In genomic region chr3:37726501-37727140, GRCm38 (mm10) we compare ENCODE assay signal across 12 mouse cellular contexts. TPM values are rescaled to one million over a fixed set of nuclear protein-coding genes. Genes with fewer than 3 reads are reported as not detected.
DNase-seq lines count a peak whose midpoint lies in the region; ATAC-seq and TF ChIP-seq lines count a peak whose summit lies in the region.
"Had no signal": no experiment of that assay in that cellular context is flagged by ENCODE, and none has a peak within 500 bp of the region (broad histone marks: within the 10 kb centered on the region; RNA-seq: fewer than 3 reads in every experiment).

No protein-coding gene starts in this region.

- peaks cover 45% of the 10 kb centered on the region for H3K4me1 ChIP-seq in liver, postnatal 0 days (ENCODE audit: insufficient read depth)
- H3K4me1 ChIP-seq in forebrain, embryonic 15.5 days, result peaks cover 22% of the 10 kb centered on the region

- no peak overlapping the region for H3K9ac ChIP-seq in liver, postnatal 0 days (replicated peaks)
- no peak overlapping the region for H3K9ac ChIP-seq in forebrain, embryonic 15.5 days (replicated peaks)
- H3K9ac ChIP-seq: intestine, embryonic 15.5 days; limb, embryonic 13.5 days had no signal

- H3K36me3 ChIP-seq in liver, postnatal 0 days (replicated peaks; ENCODE audit: insufficient read depth, low read length), result no peaks in the 10 kb centered on the region
- H3K36me3 ChIP-seq in forebrain, embryonic 15.5 days, result no peaks in the 10 kb centered on the region
- H3K36me3 ChIP-seq: intestine, embryonic 15.5 days; limb, embryonic 13.5 days had no signal

- peak; percentile 40 for DNase-seq in kidney, postnatal 10 days
- DNase-seq in kidney, postnatal 14 days, result no peak
- DNase-seq in adrenal gland, adult 2 months, result peak; percentile 75
- DNase-seq in gastrocnemius, postnatal 14 days, result peak; percentile 48
- peak; percentile 56 for DNase-seq in liver, postnatal 0 days
- no peak for DNase-seq in layer of hippocampus, adult 8-10 months (ENCODE audit: low spot score in 2 of 2)
- no peak for DNase-seq in neural tube, embryonic 10.5 days (ENCODE audit: extremely low spot score, low spot score)
- DNase-seq: thymus, postnatal 14 days had no signal

- H3K27me3 ChIP-seq in liver, postnatal 0 days (ENCODE audit: insufficient read depth, low read length), result peaks cover 9% of the 10 kb centered on the region; the same call in 1 of the 2 replicates
- no peaks in the 10 kb centered on the region for H3K27me3 ChIP-seq in forebrain, embryonic 15.5 days
- H3K27me3 ChIP-seq: intestine, embryonic 15.5 days; limb, embryonic 13.5 days had no signal

- ATAC-seq in liver, postnatal 0 days, result peak; percentile 55
- no peak for ATAC-seq in forebrain, embryonic 15.5 days (replicated peaks)
- ATAC-seq: intestine, embryonic 15.5 days had no signal

- no peak for TF ChIP-seq EP300 in liver, postnatal 0 days (IDR thresholded peaks at IDR 0.05; ENCODE audit: low read depth)

- H3K27ac ChIP-seq in liver, postnatal 0 days (ENCODE audit: low read depth), result peak overlapping the region; percentile 7
- no peak overlapping the region for H3K27ac ChIP-seq in forebrain, embryonic 15.5 days (replicated peaks)
- H3K27ac ChIP-seq: intestine, embryonic 15.5 days; limb, embryonic 13.5 days had no signal

- WGBS in liver, postnatal 0 days (ENCODE audit: insufficient replicate concordance), result 60% methylated on average over 4 of the region's 4 CpGs
- 88% methylated on average over 4 of the region's 4 CpGs for WGBS in forebrain, embryonic 15.5 days

- no peak overlapping the region for H3K4me2 ChIP-seq in liver, postnatal 0 days (ENCODE audit: low read depth, low read length)
- H3K4me2 ChIP-seq in forebrain, embryonic 15.5 days (replicated peaks), result no peak overlapping the region
- H3K4me2 ChIP-seq: intestine, embryonic 15.5 days; limb, embryonic 13.5 days had no signal

- H3K4me3 ChIP-seq in liver, postnatal 0 days (ENCODE audit: low read depth, low read length), result no peak overlapping the region
- no peak overlapping the region for H3K4me3 ChIP-seq in forebrain, embryonic 15.5 days
- H3K4me3 ChIP-seq: intestine, embryonic 15.5 days; limb, embryonic 13.5 days; megakaryocyte, embryonic 14.5 days had no signal

- intact Hi-C loops in gastrocnemius, postnatal 14 days (cut with DNase I; ENCODE audit: low total_unique reads), result no loop called here

- no peak for TF ChIP-seq CTCF in liver, postnatal 0 days (IDR thresholded peaks at IDR 0.05; ENCODE audit: low read depth)

- no peaks in the 10 kb centered on the region for H3K9me3 ChIP-seq in liver, postnatal 0 days (ENCODE audit: low read length)
- H3K9me3 ChIP-seq in forebrain, embryonic 15.5 days, result no peaks in the 10 kb centered on the region
- H3K9me3 ChIP-seq: intestine, embryonic 15.5 days; limb, embryonic 13.5 days; megakaryocyte, embryonic 14.5 days had no signal

RNA-seq across cellular contexts. Expression of gene Gm5148, which starts 2.3 kb away (rescaled TPM):
- 1 to 10 TPM in 1 of 2 experiments, under 1 TPM in 1; 0.26 to 1.6 TPM for total RNA-seq in adrenal gland, adult 2 months (2021)
- polyA plus RNA-seq in adrenal gland, adult 2 months (2012; rRNA removed), result 0.59 and 2.6 TPM in 2 replicates
- total RNA-seq in gastrocnemius, postnatal 14 days (2021), result under 1 TPM in 1 of 2 experiments, not detected in 1; 0.27 TPM
- polyA plus RNA-seq in liver, postnatal 0 days (2015; fragmentation: Nextera tagmentation; extraction: Ambion mirVana), result 3.0 and 4.1 TPM in 2 replicates
- 1 to 10 TPM; 4.3 to 5.8 (median 4.8) TPM for total RNA-seq in layer of hippocampus, adult 8-10 months (2022)
- 5.7 and 6.1 TPM in 2 replicates for polyA plus RNA-seq in forebrain, embryonic 15.5 days (2015; fragmentation: Nextera tagmentation; extraction: Ambion mirVana)

Comparison
In these comparisons a context has a peak if more than half of its experiments do, and no peak if none do; other contexts are left out.
1. DNase-seq: peak in kidney, postnatal 10 days (single experiment), adrenal gland, adult 2 months (single experiment), gastrocnemius, postnatal 14 days (single experiment) and liver, postnatal 0 days (single experiment); none in kidney, postnatal 14 days (single experiment), layer of hippocampus, adult 8-10 months (0 of 2) and neural tube, embryonic 10.5 days (single experiment).